Mouse (Mus musculus) stomach, postnatal 0 days (tissue): ENCODE measurements at regions not wholly inside any gene's neighbourhood (a gene's known extent, or its start where the extent isn't known, plus 50 kb on each side); places are given as distances from the start of the nearest gene placed in this dataset.

Experiments
- CTCF ChIP-seq: IDR thresholded peaks from 2 replicates; pipeline ENCODE4 v1.5.1; 2016; ENCODE audit warnings: antibody characterized with exemption, low read depth, mild to moderate bottlenecking, moderate library complexity
- EP300 ChIP-seq: optimal IDR thresholded peaks from 2 replicates; pipeline ENCODE3; 2016; ENCODE audit warnings: antibody characterized with exemption

DNA sequence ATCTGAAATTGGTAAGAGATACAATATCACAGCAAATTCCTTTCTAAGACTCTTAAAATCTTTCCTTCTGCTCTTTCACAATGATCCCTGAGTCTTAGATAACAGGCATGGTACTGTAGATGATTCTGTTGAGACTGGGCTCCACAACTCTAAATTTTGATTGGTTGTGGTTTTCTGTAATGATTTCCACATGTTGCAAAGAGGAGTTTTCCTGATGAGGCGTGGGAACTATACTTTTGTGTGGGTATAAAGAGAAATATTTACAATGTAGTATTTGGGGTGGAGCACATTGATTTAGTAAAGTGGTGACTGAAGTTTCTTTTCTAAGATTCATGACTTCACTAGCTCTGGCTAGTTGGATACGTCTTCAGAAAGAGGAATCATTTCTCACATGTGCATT, 653.2 kb downstream of the Gsdmc2 start:
- no peak for TF ChIP-seq EP300
- no peak for TF ChIP-seq CTCF
